Mouse (Mus musculus) ovary, postnatal 10 days (tissue): ENCODE results near the gene Zfp991.
"Not testable (repeated sequence)": the region's sequence is repeated elsewhere in the genome, so short reads cannot be mapped to it uniquely, and the experiment has no call there.

ENCODE experiments used
- DNase-seq: peaks from one replicate; pipeline ENCODE4 v3.0.0; 2022; ENCODE audit warnings: low spot score

Zfp991 gene

GRCm38 (mm10) chr4:147181969-147182705 is 50.3 kb downstream of the Zfp991 start:
- not testable (repeated sequence) for DNase-seq

- DNase-seq, result not testable (repeated sequence)
Observed at GRCm38 (mm10) chr4:147186824-147187223, 55.0 kb downstream of the Zfp991 start.

DNA sequence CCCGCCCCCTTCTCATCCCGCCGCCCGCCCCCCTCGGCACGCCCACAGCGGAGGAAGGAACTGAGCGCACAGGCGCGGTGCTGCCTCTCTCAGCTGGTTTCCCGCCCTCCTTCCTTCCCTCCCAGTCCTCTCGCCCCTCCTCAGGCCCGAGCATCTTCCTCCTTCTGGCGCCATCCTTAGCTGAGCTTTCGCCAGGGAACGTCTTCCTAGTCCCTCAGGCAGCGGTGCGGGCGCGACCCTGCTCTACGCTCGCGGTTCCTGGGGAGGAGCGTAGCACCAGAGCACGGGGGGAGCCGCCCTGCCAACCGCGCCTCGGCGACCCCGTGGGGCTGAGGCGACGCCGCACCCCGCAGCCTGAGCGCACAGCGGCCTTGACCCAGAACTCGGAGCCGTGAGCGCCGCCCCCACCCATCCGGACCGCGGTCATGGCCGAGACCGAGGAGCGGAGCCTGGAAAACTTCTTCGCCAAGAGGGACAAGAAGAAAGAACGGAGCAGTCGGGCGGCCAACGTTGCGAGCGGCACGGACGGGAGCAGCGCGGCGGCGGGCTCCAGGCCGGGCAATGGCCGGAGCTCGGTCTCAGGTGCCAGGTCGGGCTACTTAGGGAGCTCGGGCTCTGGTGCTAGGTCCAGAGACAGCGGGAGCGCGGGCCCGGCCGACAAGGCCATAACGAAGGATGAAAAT is 55.6 kb downstream of the Zfp991 start:
- not testable (repeated sequence) for DNase-seq

DNA sequence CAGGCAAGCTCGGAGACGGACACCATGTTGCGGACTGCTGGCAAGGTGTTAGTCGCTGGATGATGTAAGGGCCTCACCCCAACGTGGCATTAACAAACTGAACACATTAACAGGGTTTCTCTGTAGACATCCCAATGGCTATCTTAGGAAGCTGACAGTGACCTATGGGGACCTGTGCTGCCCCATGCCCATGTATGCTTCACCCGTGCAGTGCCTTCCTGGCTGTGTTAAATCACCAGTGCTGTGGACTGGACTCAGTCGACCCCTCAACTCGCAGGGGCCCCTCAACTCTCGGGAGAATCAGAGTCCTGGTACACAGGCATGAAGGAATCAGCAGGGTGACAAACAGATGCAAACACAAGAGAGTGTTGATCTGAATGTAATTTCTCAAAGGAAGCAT is 63.3 kb downstream of the Zfp991 start:
- DNase-seq, result not testable (repeated sequence)

GRCm38 (mm10) chr4:147197210-147197609 is 65.4 kb downstream of the Zfp991 start:
- not testable (repeated sequence) for DNase-seq

- DNase-seq, result not testable (repeated sequence)
Observed at GRCm38 (mm10) chr4:147199055-147199750, 67.4 kb downstream of the Zfp991 start.

DNA sequence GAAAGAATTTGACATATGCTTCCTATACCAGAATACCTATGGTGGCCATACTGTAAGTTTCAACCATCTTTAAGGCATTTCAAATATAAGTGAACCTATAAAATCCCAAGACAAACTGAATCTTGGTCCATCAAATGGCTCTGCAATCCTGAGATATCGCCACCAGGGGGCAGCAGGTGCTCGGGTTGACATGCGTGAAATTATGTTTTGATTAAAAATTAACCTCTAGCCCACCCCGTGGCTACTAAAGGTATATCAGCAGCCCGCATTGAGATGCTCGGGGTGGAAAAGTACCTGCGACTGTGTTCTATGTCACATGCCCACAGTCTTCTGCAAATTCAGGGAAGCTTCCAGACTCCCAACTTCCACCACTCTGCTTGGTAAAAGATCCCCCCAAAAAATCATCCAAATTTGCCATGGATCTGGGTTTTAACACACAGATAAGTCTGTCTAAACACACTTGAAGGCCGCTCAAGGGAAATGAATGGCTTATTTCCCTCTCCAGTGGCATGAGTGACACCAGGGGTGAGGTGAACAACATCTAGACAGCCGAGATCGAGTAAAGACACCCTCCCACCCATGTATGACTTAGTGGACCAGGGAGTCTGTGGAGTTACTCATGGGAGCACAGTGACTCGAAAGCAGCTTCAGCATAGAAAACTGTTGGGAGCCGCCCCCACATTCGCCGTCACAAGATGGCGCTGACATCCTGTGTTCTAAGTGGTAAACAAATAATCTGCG is 70.3 kb downstream of the Zfp991 start:
- not testable (repeated sequence) for DNase-seq

- not testable (repeated sequence) for DNase-seq
Observed at GRCm38 (mm10) chr4:147212182-147212928, 80.5 kb downstream of the Zfp991 start.

DNA sequence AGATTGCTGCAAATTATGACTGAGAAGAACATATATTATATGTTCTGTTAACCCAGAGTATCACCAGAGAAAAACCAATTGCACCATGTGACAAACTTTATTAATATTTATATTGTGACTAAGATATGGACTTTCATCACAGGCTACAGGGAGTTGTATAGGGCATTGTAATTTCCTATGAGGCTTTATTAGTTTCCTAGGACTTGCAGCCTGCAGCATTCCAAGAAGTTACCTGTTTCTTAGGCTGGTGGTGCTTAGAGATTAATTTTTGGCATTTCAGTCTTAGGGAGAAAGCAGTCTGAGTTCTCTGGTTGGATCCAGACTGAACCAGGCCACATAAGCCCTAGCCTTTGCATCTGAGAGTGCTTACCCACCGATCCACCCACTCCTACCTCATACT is 82.4 kb downstream of the Zfp991 start:
- DNase-seq, result not testable (repeated sequence)

DNA sequence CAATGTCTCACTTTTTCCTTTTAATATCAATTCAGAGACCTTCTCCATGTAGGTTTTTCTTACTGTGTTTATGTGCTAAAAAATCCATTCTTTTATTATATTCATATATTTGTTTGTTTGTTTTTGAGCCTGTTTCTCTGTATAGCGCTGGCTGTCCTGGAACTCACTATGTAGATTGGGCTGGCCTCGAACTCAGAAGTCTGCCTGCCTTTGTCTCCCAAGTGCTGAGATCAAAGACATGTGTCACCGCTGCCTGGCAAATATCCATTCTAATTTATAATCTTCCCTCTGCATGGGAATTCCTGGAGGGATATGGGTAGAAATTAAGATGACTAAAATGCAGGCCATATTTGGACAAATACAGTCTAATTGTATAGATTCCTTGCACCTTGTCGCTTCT is 85.8 kb downstream of the Zfp991 start:
- not testable (repeated sequence) for DNase-seq

DNA sequence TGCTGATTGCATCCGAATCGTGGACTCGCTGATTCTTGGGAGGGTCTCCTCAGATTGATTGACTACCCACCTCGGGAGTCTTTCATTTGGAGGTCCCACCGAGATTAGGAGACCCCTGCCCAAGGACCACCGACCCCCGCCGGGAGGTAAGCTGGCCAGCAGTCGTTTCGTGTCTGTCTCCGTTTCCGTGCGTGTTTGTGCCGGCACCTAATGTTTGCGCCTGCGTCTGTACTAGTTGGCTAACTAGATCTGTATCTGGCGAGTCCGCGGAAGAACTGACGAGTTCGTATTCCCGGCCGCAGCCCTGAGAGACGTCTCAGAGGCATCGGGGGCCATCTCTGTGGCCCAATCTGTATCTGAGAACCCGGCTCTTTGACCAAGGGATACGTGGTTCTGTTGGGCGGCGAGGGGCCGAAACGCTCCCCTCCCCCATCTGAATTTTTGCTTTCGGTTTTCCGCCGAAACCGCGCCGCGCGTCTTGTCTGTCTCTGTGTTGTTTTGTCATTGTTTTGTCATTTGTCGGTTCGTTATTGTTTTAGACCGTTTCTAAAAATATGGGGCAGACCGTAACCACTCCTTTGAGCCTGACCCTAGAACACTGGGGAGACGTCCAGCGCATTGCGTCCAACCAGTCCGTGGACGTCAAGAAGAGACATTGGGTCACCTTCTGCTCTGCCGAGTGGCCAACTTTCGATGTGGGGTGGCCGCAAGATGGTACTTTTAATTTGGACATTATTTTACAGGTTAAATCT is 87.7 kb downstream of the Zfp991 start:
- not testable (repeated sequence) for DNase-seq

DNA sequence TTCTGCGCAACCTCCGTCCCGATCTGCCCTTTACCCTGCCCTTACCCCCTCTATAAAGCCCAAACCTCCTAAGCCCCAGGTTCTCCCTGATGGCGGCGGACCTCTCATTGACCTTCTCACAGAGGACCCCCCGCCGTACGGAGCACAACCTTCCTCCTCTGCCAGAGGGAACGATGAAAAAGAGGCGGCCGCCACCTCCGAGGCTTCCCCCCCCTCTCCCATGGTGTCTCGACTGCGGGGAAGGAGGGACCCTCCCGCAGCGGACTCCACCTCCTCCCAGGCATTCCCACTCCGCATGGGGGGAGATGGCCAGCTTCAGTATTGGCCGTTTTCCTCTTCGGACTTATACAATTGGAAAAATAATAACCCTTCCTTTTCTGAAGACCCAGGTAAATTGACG is 88.4 kb downstream of the Zfp991 start:
- DNase-seq, result not testable (repeated sequence)

- DNase-seq, result not testable (repeated sequence)
Observed at GRCm38 (mm10) chr4:147222021-147222420, 90.2 kb downstream of the Zfp991 start.

- DNase-seq, result not testable (repeated sequence)
Observed at GRCm38 (mm10) chr4:147223778-147224435, 92.1 kb downstream of the Zfp991 start.

DNA sequence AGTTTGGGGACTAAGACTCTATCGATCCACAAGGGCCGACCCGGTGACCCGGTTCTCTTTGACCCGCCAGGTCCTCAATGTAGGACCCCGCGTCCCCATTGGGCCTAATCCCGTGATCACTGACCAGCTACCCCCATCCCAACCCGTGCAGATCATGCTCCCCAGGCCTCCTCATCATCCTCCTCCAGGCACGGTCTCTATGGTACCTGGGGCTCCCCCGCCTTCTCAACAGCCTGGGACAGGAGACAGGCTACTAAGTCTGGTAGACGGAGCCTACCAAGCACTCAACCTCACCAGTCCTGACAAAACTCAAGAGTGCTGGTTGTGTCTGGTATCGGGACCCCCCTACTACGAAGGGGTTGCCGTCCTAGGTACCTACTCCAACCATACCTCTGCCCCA is 93.8 kb downstream of the Zfp991 start:
- not testable (repeated sequence) for DNase-seq

DNA sequence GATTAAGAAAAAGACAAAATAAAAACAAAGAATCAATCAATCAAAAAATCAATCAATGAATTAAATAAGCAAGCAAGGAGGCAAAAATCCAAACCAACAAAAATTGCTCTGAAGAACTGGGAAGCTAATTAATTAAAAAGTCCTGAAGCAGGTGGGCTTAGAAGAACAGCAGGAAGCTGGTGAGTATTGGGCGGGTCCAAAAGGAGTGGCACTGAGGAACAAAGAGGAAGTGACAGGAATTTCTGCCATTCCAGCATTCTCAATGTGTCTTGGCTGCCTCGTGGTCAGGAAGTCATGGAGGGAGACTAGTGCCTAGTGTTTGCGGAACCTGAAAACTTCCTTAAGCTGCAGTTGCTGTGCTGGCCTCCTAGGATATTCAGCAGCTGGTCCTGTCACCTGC is 98.2 kb downstream of the Zfp991 start:
- not testable (repeated sequence) for DNase-seq
